Mouse (Mus musculus): ENCODE measurements around the gene Dntt. TPM values are rescaled to one million over a fixed set of nuclear protein-coding genes. Genes with fewer than 3 reads are reported as not detected.

Dntt gene
- polyA plus RNA-seq (2015; fragmentation: Nextera tagmentation; extraction: Ambion mirVana): 0.06 TPM in 1 of 2 replicates, not detected in the other

DNA sequence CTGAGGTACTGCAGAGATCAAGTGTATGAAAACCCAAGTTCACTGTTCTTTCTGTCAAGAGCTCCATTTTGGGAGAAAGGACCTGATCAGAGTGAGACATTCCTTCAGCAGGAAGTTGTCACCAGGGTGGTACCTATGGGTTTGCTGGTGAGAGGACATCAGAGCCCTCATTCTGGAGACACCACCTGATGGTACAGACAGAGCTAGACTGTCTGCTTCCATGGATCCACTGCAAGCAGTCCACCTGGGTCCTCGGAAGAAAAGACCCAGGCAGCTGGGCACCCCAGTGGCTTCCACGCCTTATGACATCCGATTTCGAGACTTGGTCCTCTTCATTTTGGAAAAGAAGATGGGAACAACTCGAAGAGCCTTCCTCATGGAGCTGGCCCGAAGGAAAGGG, at the start of gene Dntt:
Gene Dntt (plus strand): TSS at position 57 of the 400 bp plus-strand sequence.
- no peak for ATAC-seq (ENCODE audit: insufficient read depth, low FRiP score, low read depth)
- no peaks in the 10 kb centered on the region for H3K27me3 ChIP-seq (replicated peaks)
- no peaks in the 10 kb centered on the region for H3K4me1 ChIP-seq
- no peak within 1 kb of the TSS for H3K9ac ChIP-seq
- no peak within 1 kb of the TSS for H3K4me2 ChIP-seq
- WGBS: 74% methylated on average over 6 of the region's 6 CpGs
- no peak within 1 kb of the TSS for H3K27ac ChIP-seq
- no peaks in the 10 kb centered on the region for H3K9me3 ChIP-seq
- no peak within 1 kb of the TSS for H3K4me3 ChIP-seq (replicated peaks)
- H3K36me3 ChIP-seq: no peaks in the 10 kb centered on the region

DNA sequence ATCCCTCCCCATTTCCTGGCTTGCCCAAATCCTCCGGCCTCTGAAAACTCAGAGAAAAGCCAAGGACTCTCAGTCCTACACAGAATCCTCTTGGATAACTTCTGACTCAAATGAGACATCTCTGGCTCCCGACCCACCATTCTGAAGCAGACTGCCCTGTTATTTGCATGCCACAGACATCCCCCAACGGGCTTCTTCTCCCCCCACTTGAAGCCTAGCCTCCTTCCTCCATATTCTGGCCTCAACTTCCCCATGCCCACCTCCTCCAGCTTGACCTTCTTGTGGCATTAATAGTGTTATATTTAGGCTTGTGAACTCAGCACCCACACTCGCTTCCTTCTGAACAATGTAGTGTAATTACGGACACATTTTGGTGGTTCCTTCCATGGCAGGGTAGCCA, 48.4 kb upstream of the Dntt start:
- Histone ChIP-seq H3K9ac (no peak overlapping the region), H3K4me3 (replicated peaks) (no peak overlapping the region), H3K27ac (no peak overlapping the region), H3K27me3 (replicated peaks) (no peaks in the 10 kb centered on the region), H3K4me2 (no peak overlapping the region), H3K4me1 (no peaks in the 10 kb centered on the region), H3K36me3 (no peaks in the 10 kb centered on the region), H3K9me3 (no peaks in the 10 kb centered on the region)
- ATAC-seq (ENCODE audit: insufficient read depth, low FRiP score, low read depth): no peak
- 76% methylated on average over 5 of the region's 5 CpGs for WGBS

DNA sequence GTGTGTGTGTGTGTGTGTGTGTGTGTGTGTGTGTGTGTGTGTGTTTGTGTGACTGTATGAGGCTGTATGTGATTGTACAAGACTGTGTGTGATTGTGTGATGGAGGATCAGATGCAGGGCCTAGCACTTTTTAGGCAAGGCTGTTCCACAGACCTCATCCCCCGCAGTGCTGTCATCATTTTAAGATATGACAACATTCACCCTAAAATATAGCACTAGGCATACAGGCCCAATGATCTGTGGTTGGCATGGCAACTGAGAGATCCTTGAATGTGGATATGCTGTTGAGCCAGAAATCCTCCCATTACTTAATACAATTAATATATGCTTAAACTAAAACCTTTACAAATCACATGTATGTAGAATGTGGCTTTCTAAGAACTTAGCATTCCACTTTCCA, 44.5 kb upstream of the Dntt start:
- H3K27me3 ChIP-seq (replicated peaks): no peaks in the 10 kb centered on the region
- H3K4me2 ChIP-seq: no peak overlapping the region
- H3K36me3 ChIP-seq: no peaks in the 10 kb centered on the region
- H3K9ac ChIP-seq: no peak overlapping the region
- no peak overlapping the region for H3K4me3 ChIP-seq (replicated peaks)
- no peaks in the 10 kb centered on the region for H3K9me3 ChIP-seq
- no peaks in the 10 kb centered on the region for H3K4me1 ChIP-seq
- no peak overlapping the region for H3K27ac ChIP-seq
- ATAC-seq (ENCODE audit: insufficient read depth, low FRiP score, low read depth): no peak
- WGBS: 93% methylated on average over 1 of the region's 1 CpGs

DNA sequence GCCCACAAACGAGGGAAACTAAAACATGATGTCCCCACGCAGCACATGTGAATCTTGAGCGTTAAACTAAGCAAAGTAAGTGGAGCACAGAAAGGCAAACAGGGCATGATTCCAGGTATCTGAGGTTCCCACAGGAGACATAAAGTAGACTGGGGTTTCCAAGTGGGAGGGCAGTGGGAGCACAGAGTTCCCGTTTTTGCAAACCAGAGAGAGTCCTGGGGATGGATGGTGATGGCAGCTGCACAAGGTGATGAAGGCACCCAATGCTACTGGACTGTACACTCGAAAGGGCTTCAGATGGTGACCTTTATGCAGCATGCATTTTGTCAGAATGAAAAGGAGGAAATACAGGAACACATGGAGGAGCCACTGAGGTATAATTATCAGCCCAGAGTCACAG, 40.2 kb upstream of the Dntt start:
- Histone ChIP-seq H3K4me1 (peaks cover 1% of the 10 kb centered on the region; the same call in 1 of the 2 replicates), H3K36me3 (no peaks in the 10 kb centered on the region), H3K4me3 (replicated peaks) (no peak overlapping the region), H3K27ac (no peak overlapping the region), H3K27me3 (replicated peaks) (no peaks in the 10 kb centered on the region), H3K4me2 (no peak overlapping the region), H3K9ac (no peak overlapping the region), H3K9me3 (no peaks in the 10 kb centered on the region)
- ATAC-seq (ENCODE audit: insufficient read depth, low FRiP score, low read depth): no peak
- 72% methylated on average over 5 of the region's 5 CpGs for WGBS

DNA sequence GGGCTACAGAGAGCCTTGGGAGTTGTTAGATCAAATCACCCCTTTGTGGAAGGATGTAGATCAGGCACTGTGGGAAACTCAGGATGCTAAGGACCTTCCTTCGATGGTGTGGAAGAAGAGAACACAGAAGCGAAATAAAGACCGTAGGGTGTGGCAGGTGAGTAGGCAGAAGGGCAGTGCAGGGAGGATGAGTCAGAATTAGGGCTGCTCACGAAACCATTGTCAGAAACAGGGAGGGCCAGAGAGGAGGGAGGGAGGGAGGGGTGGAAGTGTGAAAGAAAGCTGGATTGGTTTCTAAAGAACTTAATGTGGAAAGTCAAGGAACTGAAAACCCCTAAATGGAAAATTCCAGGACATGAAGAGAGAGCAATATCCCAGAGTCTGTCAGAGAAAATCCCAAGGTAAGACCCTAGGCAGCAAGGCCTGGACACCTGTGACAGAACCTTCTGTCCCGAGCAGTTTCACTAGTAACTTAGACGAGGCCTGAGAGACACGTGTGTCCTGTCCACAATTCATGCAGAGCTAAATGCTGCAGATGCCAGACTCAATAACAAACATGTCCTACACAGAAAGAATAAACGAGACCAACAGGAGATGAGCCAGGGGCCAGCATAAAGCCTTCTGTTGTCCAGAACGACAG, 39.0 kb upstream of the Dntt start:
- Histone ChIP-seq H3K9ac (no peak overlapping the region), H3K4me1 (peaks cover 2% of the 10 kb centered on the region; the same call in 1 of the 2 replicates), H3K27me3 (replicated peaks) (no peaks in the 10 kb centered on the region), H3K4me2 (no peak overlapping the region), H3K4me3 (replicated peaks) (no peak overlapping the region), H3K27ac (no peak overlapping the region), H3K36me3 (no peaks in the 10 kb centered on the region), H3K9me3 (no peaks in the 10 kb centered on the region)
- ATAC-seq (ENCODE audit: insufficient read depth, low FRiP score, low read depth): no peak
- 74% methylated on average over 9 of the region's 9 CpGs for WGBS

DNA sequence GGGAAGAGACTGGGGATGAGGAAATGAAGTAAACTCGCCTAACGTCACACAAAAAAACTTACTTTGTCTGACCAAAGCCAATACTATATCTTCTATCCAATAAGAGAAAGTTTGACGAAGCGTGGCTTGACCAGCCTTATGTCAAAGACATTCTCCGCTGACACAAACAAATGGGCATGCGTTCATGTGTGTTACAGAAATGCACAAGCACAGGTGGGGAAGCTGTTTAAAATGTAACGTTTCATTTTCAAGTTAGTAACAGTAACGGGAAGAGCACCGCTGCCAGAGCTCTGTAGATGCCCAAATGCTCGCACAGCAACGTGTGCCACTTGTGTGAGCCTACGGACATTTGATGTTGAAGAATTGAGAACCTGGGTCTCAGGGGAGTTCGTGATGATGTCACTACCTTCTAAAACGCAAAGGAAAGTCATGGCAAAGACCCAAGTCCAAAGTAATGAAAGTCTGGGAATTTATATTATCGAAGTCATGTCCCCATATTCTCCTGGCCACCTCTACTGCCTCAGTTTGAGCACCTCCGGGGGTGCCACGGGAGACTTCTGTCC, 38.2 kb upstream of the Dntt start:
- Histone ChIP-seq H3K4me2 (no peak overlapping the region), H3K9ac (no peak overlapping the region), H3K4me3 (replicated peaks) (no peak overlapping the region), H3K27ac (no peak overlapping the region), H3K36me3 (no peaks in the 10 kb centered on the region), H3K4me1 (peaks cover 2% of the 10 kb centered on the region; the same call in 1 of the 2 replicates), H3K9me3 (no peaks in the 10 kb centered on the region), H3K27me3 (replicated peaks) (no peaks in the 10 kb centered on the region)
- ATAC-seq (ENCODE audit: insufficient read depth, low FRiP score, low read depth): no peak
- 86% methylated on average over 17 of the region's 17 CpGs for WGBS

DNA sequence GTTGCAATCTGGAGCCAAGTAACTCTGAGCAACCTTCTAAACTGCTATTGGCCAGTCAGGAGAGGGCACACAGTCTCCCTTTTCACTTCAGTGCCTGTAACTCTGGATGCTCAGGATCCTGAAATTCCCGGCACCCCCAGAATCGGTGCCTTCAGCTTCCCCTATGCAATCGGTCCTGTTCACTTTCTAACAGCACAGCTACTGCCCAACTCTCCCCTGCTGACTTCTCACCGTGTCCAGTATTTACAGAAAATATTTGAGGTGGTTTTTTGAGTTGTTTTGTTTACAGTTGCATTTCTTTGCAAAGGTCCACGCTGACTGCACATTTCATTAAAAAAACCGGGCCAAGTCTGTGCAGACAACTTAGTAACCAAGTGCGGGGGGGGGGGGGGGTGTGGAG, 37.4 kb upstream of the Dntt start:
- WGBS: 78% methylated on average over 6 of the region's 7 CpGs
- H3K27ac ChIP-seq: no peak overlapping the region
- H3K36me3 ChIP-seq: no peaks in the 10 kb centered on the region
- no peak overlapping the region for H3K4me2 ChIP-seq
- no peaks in the 10 kb centered on the region for H3K9me3 ChIP-seq
- H3K4me1 ChIP-seq: peaks cover 2% of the 10 kb centered on the region; the same call in 1 of the 2 replicates
- H3K9ac ChIP-seq: no peak overlapping the region
- H3K4me3 ChIP-seq (replicated peaks): no peak overlapping the region
- H3K27me3 ChIP-seq (replicated peaks): no peaks in the 10 kb centered on the region
- ATAC-seq (ENCODE audit: insufficient read depth, low FRiP score, low read depth): no peak

DNA sequence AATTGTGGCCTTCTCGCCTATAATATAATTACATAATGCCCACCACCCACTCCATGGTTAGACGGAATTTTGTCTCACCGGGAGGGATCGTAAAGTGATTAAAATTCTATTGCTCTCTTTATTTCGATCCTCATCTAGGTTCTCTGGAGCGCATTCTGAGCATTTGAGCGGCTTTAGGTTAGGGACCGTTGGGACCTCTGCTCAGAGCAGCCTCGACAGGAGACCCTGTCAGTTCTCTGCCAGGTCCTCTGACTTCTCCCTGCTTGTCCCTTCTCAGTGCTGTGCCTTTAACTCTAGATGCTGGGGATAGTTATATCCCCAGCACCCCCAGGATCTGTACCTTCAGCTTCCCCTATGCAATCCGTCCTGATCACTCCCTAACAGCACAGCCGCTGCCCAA, 37.0 kb upstream of the Dntt start:
- WGBS: 76% methylated on average over 11 of the region's 11 CpGs
- H3K36me3 ChIP-seq: no peaks in the 10 kb centered on the region
- H3K27ac ChIP-seq: no peak overlapping the region
- H3K4me2 ChIP-seq: no peak overlapping the region
- H3K9me3 ChIP-seq: no peaks in the 10 kb centered on the region
- H3K9ac ChIP-seq: no peak overlapping the region
- no peak overlapping the region for H3K4me3 ChIP-seq (replicated peaks)
- no peaks in the 10 kb centered on the region for H3K27me3 ChIP-seq (replicated peaks)
- H3K4me1 ChIP-seq: peaks cover 2% of the 10 kb centered on the region; the same call in 1 of the 2 replicates
- no peak for ATAC-seq (ENCODE audit: insufficient read depth, low FRiP score, low read depth)

DNA sequence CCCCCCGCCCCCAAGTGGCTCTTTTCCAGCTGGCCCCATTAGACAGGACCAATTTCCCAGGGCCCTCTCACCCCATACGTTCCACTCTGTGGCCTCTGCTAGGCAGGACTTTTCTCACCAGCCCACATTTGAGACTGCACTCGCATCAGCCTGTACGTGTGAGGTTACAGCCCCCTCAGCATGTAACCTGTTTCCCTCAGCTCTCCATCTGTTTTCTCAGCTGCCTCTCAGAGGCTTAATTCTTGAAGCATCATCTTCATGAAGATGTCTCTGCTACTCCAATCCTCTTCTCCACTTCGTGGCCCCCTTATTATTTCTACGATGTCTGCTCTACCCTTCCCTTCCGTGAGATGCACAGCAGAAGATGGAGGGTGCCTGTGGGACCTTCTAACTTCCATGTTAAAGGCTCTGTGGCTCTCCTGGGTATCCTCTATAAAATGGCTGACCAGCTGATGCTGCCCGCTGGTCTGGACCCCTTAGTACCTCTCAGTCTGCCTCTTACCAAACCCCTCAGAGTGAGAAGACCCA, 36.5 kb upstream of the Dntt start:
- H3K27me3 ChIP-seq (replicated peaks): no peaks in the 10 kb centered on the region
- H3K9me3 ChIP-seq: no peaks in the 10 kb centered on the region
- H3K36me3 ChIP-seq: no peaks in the 10 kb centered on the region
- H3K4me2 ChIP-seq: no peak overlapping the region
- H3K9ac ChIP-seq: no peak overlapping the region
- H3K4me1 ChIP-seq: peaks cover 2% of the 10 kb centered on the region; the same call in 1 of the 2 replicates
- no peak overlapping the region for H3K27ac ChIP-seq
- no peak overlapping the region for H3K4me3 ChIP-seq (replicated peaks)
- ATAC-seq (ENCODE audit: insufficient read depth, low FRiP score, low read depth): no peak
- 71% methylated on average over 8 of the region's 8 CpGs for WGBS

DNA sequence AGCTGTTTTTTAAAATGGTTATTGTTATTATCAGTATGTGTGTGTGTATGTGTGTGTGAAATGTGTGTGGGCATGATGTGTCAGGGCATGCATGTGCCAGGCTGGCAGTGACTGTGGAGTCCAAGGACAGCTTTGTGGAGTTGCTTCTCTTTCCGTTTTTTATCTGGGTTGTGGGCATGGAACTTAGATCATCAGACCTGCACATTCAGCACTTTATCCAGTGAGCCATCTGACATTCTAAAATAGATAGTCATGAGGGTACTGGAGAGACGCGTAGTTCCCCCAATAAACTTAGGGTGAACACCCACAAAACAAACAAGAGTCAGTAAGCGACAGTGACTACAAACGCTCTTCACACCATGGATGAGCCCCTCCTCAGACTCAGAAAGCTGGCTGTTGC, 35.7 kb upstream of the Dntt start:
- Histone ChIP-seq H3K9ac (no peak overlapping the region), H3K36me3 (no peaks in the 10 kb centered on the region), H3K9me3 (no peaks in the 10 kb centered on the region), H3K27ac (0 out of 2 replicates have a peak overlapping the region, but pooled peaks have one; percentile 41), H3K4me3 (replicated peaks) (no peak overlapping the region), H3K4me2 (peak overlapping the region; percentile 31; the same call in 1 of the 2 replicates), H3K4me1 (peaks cover 2% of the 10 kb centered on the region; the same call in 1 of the 2 replicates), H3K27me3 (replicated peaks) (no peaks in the 10 kb centered on the region)
- WGBS: 84% methylated on average over 5 of the region's 5 CpGs
- ATAC-seq (ENCODE audit: insufficient read depth, low FRiP score, low read depth): no peak

DNA sequence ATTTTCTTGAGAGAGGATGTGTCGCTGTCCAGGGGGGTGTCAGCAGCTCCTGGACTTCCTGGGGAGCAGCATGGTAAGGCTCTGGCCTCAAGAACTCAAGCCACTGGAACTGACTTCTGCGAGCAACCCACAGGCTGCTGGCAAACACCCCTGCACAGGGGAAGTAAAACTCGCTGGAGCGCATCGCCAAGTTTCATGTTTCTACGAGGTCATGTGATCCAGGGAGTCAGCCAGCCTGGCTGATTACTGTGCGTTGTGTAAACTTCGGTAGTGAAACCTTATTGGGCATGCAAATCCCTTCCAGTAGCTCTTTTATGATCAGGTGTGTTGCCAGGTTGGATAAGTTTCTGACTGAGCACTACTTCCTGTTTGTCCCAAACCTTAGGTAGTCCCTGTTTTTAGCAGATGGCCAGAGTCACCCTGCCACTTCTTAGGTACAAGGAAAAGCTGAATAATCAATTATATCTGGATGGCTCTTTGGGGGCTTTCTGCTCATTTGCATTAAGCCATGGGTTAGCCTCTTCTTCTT, 35.0 kb upstream of the Dntt start, which contains the start of gene Blnk:
Gene Blnk (minus strand): TSS at position 479 of the 529 bp plus-strand sequence.
- Histone ChIP-seq H3K4me3 (replicated peaks) (no peak within 1 kb of the TSS), H3K9ac (no peak within 1 kb of the TSS), H3K27ac (peak within 1 kb of the TSS; percentile 41; the same call in 1 of the 2 replicates), H3K4me1 (peaks cover 2% of the 10 kb centered on the region; the same call in 1 of the 2 replicates), H3K9me3 (no peaks in the 10 kb centered on the region), H3K27me3 (replicated peaks) (no peaks in the 10 kb centered on the region), H3K4me2 (peak within 1 kb of the TSS; percentile 31), H3K36me3 (no peaks in the 10 kb centered on the region)
- WGBS: 29% methylated on average over 8 of the region's 8 CpGs
- peak; percentile 83 for ATAC-seq (ENCODE audit: insufficient read depth, low FRiP score, low read depth)

DNA sequence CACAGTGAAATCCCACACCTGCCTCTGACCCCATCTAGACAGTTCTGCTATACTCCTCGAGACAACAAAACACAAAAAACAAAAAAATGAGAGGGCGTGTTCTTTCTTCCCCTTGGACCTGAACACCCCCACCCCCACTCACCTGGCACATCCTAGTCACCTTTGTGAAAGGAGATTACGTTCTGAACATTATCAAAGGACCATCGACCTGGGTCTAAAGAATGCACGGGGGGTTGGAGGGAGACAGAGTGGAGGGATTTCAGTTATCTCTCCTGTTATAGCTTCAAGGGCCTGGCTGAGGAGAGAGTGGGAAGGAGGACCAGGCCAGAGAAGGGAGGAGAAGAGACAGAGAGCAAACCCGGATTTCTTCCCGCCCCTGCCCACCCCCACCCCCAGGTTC, 34.2 kb upstream of the Dntt start:
- H3K9me3 ChIP-seq: no peaks in the 10 kb centered on the region
- peaks cover 2% of the 10 kb centered on the region; the same call in 1 of the 2 replicates for H3K4me1 ChIP-seq
- no peak overlapping the region for H3K27ac ChIP-seq
- no peaks in the 10 kb centered on the region for H3K36me3 ChIP-seq
- ATAC-seq (ENCODE audit: insufficient read depth, low FRiP score, low read depth): no peak
- H3K27me3 ChIP-seq (replicated peaks): no peaks in the 10 kb centered on the region
- no peak overlapping the region for H3K4me3 ChIP-seq (replicated peaks)
- H3K9ac ChIP-seq: no peak overlapping the region
- 53% methylated on average over 7 of the region's 7 CpGs for WGBS
- H3K4me2 ChIP-seq: no peak overlapping the region

All from stomach, embryonic 15.5 days (tissue).